Mouse (Mus musculus) gonadal fat pad, adult 2 months (tissue): ENCODE results near the gene Ctsa. TPM values are rescaled to one million over a fixed set of nuclear protein-coding genes. Genes with fewer than 3 reads are reported as not detected.
"Not testable (repeated sequence)": the region's sequence is repeated elsewhere in the genome, so short reads cannot be mapped to it uniquely, and the experiment has no call there.

Experiments used
- DNase-seq: peaks from one replicate; pipeline ENCODE4 v3.0.0-alpha.2; 2012; ENCODE audit warnings: low read depth
- polyA plus RNA-seq: library from polyadenylated mRNA; depleted of rRNA; stranded (reverse); fragments of >200 nt; gene quantifications from 2 replicates; pipeline ENCODE4 v1.2.3, GENCODE M21; 2012; rRNA removed

The Ctsa gene
- polyA plus RNA-seq, 1 experiment: 289 TPM

DNA sequence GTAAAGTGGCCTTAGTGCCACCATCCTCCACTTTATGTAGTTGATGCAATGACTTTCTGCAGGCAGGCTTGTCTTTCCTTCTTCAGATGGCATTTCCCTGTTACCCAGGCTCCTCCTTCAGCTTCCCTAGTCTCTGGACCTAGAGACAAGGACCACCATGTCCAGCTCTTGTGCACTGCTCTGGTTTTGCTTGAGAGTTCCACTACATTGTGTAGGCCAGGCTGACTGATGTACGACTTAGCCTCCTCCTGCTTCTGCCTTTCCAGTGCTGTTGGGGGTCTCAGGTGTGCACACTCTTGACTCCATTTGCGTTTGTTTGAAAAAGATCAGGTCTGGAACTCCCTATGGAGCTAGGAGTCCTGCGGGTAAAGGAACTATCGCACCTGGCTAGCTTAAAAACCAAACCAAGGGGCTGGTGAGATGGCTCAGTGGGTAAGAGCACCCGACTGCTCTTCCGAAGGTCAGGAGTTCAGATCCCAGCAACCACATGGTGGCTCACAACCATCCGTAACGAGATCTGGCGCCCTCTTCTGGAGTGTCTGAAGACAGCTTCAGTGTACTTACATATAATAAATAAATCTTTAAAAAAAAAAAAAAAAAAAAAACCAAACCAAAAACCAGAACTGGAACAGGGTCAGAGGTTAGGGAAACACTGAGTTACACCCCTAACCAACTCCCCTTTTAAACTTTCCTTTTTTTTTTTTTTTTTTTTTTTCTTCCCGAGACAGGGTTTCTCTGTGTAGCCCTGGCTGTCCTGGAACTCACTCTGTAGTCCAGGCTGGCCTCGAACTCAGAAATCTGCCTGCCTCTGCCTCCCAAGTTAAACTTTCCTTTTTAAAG is 44.9 kb downstream of the Ctsa start:
- DNase-seq: not testable (repeated sequence)

DNA sequence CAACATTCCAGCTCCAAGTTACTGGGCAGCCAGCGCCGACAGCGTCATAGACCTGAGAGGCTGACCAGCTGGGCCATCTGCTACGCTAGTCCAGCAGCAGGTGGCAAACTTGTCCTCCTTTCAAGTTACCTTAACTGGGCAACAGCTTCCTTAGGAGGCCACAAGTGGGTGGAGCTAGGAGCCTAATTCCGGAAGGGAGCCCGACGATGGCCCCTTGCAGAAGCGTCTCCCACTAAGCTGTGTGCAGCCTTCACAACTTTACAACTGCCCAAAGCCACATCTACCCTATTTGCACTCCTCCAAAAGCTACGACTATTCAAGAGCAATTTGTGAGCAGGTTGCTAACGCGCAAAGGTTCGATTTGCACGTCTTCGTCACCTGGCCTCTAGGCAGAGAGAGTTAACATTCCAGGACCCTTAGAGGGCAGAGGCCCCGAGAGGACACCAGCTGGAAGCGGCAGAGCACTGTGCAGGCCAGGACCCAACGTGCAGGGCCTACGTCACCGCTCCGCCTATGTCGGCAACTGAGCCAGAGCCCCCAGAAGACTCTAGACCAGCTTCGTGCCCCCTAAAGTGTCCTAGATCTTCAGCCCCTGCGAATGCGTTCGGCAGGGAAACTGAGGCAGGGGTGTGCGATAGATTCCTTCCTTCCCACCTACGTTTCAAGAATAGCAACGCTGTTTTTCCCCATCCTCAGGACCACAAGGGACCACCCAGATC is 46.0 kb downstream of the Ctsa start:
- no peak for DNase-seq

DNA sequence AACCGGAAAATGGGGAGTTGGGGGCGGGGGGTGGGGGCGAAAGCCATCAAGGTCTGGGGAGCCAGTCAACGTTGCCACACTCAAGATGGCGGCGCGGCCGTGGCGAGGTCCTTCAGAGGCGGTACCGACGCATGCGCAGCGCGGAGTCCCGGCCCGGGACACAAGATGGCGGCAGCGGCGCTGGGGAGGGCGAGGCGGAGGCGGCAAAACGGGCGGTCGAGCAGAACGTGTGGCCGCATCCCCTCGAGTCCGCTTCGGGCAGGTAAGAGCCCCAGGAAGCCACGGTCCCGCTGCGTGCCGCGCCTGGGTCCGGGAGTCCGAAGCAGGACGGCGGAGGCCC is 46.5 kb downstream of the Ctsa start, which contains the start of gene Pcif1:
Pcif1 (plus strand) TSS at position 77 of the 340 bp plus-strand sequence.
- DNase-seq: no peak

DNA sequence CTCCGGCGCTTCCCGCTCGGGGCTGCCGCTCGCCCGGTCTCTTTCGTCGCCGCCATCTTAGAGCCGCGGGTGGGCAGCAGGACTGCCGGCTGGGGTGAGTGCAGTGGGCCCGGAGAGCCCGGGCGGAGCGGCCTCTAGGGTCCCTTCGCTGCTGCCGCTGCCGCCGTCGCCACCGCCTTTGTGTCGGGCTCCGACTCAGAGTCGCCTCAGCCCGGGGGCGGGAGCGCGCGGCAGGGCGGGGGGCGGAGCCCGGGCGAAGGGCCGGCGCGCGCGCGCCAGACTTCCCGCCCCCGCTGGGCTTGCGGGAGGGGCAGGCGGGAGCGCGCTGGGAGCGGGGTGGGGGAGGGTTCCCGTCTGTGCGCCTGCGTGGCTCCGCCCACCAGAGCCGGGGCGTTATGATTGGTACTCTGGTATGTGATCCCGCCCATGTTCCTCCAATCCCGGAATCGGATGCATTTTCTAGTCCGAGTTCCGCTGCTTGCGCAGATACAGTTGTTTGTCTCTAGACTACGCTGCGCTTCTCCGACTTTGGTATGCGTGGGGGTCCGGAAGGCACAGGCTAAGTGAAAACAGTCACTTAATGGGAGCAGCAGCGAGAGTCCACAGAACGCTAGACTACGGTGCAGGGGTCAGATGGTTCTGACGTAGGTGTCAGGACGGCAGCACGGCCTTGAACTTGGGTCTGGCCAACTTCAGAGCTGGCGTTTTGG is 47.0 kb downstream of the Ctsa start:
- DNase-seq: no peak

DNA sequence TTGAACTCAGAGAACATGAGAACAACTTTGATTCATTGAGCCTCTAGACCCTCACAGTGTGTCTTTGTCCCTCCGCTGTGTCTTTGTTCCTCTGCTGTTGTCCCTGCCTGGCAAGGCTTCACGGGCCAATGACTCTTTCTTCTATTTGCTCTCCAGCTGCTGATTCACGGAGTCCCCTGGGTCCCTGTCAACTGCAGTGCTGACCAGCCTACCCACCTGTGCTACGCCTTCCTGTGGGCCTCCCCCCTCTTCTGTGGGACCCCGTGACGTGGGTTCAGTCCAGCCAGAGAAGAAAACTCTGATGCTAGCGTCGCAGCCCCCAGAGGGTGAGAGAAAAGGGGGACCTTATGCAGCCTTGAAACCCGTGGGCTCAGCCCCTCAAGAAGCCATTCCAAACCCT is 49.9 kb downstream of the Ctsa start:
- DNase-seq: no peak

DNA sequence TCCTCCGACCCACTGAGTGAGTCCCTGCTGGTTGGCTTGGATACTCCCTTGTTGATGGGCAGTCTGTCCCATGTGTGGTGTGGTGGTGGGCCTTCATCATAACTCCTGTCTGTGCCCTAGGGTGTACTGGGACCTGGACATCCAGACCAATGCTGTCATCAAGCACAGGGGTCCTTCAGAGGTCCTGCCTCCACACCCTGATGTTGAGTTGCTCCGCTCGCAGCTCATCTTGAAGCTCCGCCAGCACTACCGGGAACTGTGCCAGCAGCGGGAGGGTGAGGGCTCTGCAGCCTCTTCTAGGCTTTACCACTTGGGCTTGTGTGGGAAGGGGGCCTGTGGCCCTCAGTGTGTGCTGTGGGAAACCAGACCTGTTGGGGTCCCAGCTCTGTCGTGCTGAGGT is 53.1 kb downstream of the Ctsa start:
- no peak for DNase-seq

DNA sequence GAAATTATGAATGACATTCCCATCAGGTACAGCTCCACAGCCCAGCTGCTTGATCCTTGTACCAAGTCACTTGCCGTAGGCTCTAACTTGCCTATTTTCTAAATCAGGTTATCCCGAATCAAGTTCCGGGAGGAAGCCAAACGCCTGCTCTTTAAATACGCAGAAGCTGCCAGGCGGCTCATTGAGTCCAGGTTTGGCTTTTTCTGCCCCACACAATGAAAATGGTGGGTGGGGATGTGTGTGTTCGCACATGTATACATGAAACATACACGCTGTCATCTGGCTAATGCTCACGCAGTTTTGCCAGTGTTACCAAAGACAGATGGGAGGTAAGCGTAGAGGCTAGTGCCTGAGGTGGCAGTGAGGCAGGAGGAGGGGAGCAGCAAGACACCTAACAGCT is 53.9 kb downstream of the Ctsa start:
- DNase-seq: no peak

DNA sequence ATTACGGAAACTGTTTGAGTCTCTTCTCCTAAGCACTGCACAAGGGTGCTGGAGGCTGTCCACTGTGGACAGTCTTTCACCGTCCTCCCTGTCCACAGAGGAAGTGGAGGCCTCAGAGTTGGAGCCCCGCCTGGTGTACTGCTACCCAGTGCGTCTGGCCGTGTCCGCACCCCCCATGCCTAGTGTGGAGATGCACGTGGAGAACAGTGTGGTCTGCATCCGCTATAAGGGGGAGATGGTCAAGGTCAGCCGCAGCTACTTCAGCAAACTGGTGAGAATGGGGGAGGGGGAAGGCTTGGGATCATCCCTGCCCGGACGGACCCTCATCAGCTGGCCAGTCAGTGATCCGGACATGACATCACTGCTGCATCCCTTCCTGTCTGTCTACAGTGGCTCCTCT is 56.3 kb downstream of the Ctsa start:
- no peak for DNase-seq

DNA sequence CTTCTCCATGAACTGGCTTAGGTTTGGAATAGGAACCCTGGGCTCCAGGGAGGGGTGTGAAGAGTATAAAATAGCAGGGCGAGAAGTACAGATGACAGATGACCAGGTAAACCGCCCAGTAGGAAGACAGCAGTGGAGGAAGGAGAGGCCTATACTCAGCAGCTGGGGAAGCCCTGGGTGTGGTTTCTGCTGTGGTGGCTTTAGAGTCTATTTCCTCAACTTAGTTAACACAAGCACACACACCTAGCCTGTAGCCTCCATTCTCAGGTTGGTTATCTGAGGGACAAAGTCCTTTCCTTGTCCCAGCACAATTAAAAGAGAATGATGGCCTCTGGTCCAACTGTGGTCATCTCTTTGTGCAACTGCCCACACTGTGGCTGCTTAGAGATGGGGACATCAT is 57.3 kb downstream of the Ctsa start:
- DNase-seq: no peak

Other genes starting within 250 kb of the Ctsa start
- 94.1 and 109 TPM in 2 replicates for gene Wfdc6a, start 247.4 kb upstream of the Ctsa start, polyA plus RNA-seq
- 211 and 222 TPM in 2 replicates for gene Eppin, start 239.3 kb upstream of the Ctsa start, polyA plus RNA-seq
- 159 and 208 TPM in 2 replicates for gene Wfdc6b, start 219.4 kb upstream of the Ctsa start, polyA plus RNA-seq
- gene Wfdc8, start 219.2 kb upstream of the Ctsa start, polyA plus RNA-seq: 341 and 347 TPM in 2 replicates
- 238 and 428 TPM in 2 replicates for gene Wfdc16, start 194.1 kb upstream of the Ctsa start, polyA plus RNA-seq
- gene Wfdc10, start 176.8 kb upstream of the Ctsa start, polyA plus RNA-seq: 5,228 and 5,435 TPM in 2 replicates
- 190 and 293 TPM in 2 replicates for gene Wfdc9, start 176.3 kb upstream of the Ctsa start, polyA plus RNA-seq
- gene Wfdc11, start 158.8 kb upstream of the Ctsa start, polyA plus RNA-seq: 6.6 and 15.6 TPM in 2 replicates
- 1,038 and 1,237 TPM in 2 replicates for gene Wfdc13, start 147.8 kb upstream of the Ctsa start, polyA plus RNA-seq
- gene Spint4, start 134.4 kb upstream of the Ctsa start, polyA plus RNA-seq: 272 and 330 TPM in 2 replicates
- 127 and 235 TPM in 2 replicates for gene Spint5, start 117.6 kb upstream of the Ctsa start, polyA plus RNA-seq
- 11.1 and 11.3 TPM in 2 replicates for gene Wfdc3, start 86.9 kb upstream of the Ctsa start, polyA plus RNA-seq
- 29.9 and 49.6 TPM in 2 replicates for gene Dnttip1, start 86.9 kb upstream of the Ctsa start, polyA plus RNA-seq
- 8.5 and 11.8 TPM in 2 replicates for gene Ube2c, start 63.0 kb upstream of the Ctsa start, polyA plus RNA-seq
- 17.6 and 20.6 TPM in 2 replicates for gene Tnnc2, start 52.9 kb upstream of the Ctsa start, polyA plus RNA-seq
- gene Snx21, start 47.0 kb upstream of the Ctsa start, polyA plus RNA-seq: 23.0 and 24.6 TPM in 2 replicates
- 31.4 and 31.5 TPM in 2 replicates for gene Acot8, start 28.0 kb upstream of the Ctsa start, polyA plus RNA-seq
- gene Zswim3, start 27.8 kb upstream of the Ctsa start, polyA plus RNA-seq: 3.4 and 3.7 TPM in 2 replicates
- gene Zswim1, start 10.2 kb upstream of the Ctsa start, polyA plus RNA-seq: 10.5 and 11.8 TPM in 2 replicates
- gene Spata25, start 4.3 kb upstream of the Ctsa start, polyA plus RNA-seq: 0.46 and 0.70 TPM in 2 replicates
- gene Neurl2, start 583 bp downstream of the Ctsa start, polyA plus RNA-seq: 5.9 and 7.4 TPM in 2 replicates
- gene Pltp, start 24.8 kb downstream of the Ctsa start, polyA plus RNA-seq: 277 and 290 TPM in 2 replicates
- gene Pcif1, start 46.4 kb downstream of the Ctsa start, polyA plus RNA-seq: 32.0 and 33.9 TPM in 2 replicates
- 20.6 and 21.7 TPM in 2 replicates for gene Zfp335, start 78.9 kb downstream of the Ctsa start, polyA plus RNA-seq
- 7.0 and 9.7 TPM in 2 replicates for gene Mmp9, start 107.9 kb downstream of the Ctsa start, polyA plus RNA-seq
- 1.7 and 2.0 TPM in 2 replicates for gene Slc12a5, start 127.9 kb downstream of the Ctsa start, polyA plus RNA-seq
- gene Ncoa5, start 202.0 kb downstream of the Ctsa start, polyA plus RNA-seq: 22.9 and 23.8 TPM in 2 replicates
- 6.5 and 6.6 TPM in 2 replicates for gene Cd40, start 222.8 kb downstream of the Ctsa start, polyA plus RNA-seq